Mouse (Mus musculus): Measurements from ENCODE around the gene Kif5a. TPM values are rescaled to one million over a fixed set of nuclear protein-coding genes. Genes with fewer than 3 reads are reported as not detected.

Kif5a gene
- total and polyA plus RNA-seq, 3 experiments, result 0.11 to 0.22 TPM; not detected in 1

DNA sequence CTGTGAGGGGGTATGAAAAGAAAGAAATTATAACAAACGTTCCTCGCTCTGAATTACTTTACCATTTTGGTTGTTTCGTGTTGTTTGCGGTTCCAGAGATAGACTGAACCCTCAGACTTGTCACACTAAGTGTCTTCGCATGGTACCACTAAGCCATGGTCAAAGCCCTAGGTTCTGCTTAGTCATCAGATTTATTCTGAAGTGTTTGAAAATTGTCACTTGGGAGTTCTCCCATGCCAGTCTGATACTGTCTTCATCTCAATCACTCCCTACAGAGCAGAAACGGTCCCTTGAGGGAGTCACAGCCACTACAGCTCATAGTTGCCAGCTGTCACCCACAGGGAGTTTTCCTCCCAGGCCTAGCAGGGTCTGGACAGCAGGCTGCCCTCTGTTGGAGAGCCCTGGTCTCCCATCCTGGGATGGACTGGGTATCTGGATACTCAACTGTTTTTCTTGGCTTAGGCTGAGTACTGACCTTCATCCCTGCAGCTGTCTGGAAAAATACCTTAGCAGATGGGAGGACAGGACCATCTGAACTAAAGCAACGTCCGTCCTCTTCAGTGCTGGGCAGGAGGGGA is 36.7 kb downstream of the Kif5a start:
- H3K36me3 ChIP-seq (replicated peaks), result no peaks in the 10 kb centered on the region
- H3K4me3 ChIP-seq (ENCODE audit: low read depth, low read length), result no peak overlapping the region
- H3K4me1 ChIP-seq (ENCODE audit: insufficient read depth, low read depth, low read length), result peaks cover 63% of the 10 kb centered on the region
- H3K27me3 ChIP-seq (ENCODE audit: insufficient read depth, low read length), result peaks cover 8% of the 10 kb centered on the region
- H3K9me3 ChIP-seq (replicated peaks), result no peaks in the 10 kb centered on the region
- no peak for ATAC-seq (ENCODE audit: extremely low read depth, insufficient number of reproducible peaks, low FRiP score, poor library complexity, severe bottlenecking)
- no peak for TF ChIP-seq GATA2 (IDR thresholded peaks at IDR 0.05; ENCODE audit: borderline replicate concordance, low read depth, low read length)
- TF ChIP-seq TAL1 (conservative IDR thresholded peaks at IDR 0.05; ENCODE audit: low read depth, low read length), result no peak
- TF ChIP-seq POLR2AphosphoS5 (IDR thresholded peaks at IDR 0.05; ENCODE audit: insufficient replicate concordance, low read depth, low read length), result no peak
- TF ChIP-seq CTCF (IDR thresholded peaks at IDR 0.05; ENCODE audit: low read depth, low read length), result no peak
- TF ChIP-seq GATA1 (IDR thresholded peaks at IDR 0.05; ENCODE audit: borderline replicate concordance, low read length), result no peak
- DNase-seq (ENCODE audit: low spot score), result no peak

DNA sequence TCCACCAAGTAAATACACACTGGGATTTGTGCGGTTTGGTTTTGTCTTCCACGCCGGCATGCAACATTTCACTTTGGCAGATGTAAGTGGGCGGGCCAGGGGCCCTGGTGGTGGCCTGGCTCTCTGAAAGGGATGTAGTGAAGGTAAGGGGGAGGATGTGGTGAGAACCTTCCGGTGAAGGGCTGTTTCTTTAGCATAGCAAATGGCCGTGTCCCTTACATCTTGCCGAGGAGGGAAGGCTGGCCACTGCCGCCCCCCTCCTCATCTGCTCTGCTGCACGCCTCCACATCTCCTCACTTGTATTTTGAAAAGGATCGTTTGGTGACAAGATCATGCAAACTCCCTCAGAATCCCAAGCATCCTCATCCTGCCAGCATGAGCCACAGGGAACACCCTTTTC is 37.4 kb downstream of the Kif5a start:
- peaks cover 57% of the 10 kb centered on the region for H3K4me1 ChIP-seq (ENCODE audit: insufficient read depth, low read depth, low read length)
- no peak for ATAC-seq (ENCODE audit: extremely low read depth, insufficient number of reproducible peaks, low FRiP score, poor library complexity, severe bottlenecking)
- DNase-seq (ENCODE audit: low spot score), result no peak
- peaks cover 1% of the 10 kb centered on the region; the same call in 1 of the 2 replicates for H3K27me3 ChIP-seq (ENCODE audit: insufficient read depth, low read length)
- TF ChIP-seq GATA2 (IDR thresholded peaks at IDR 0.05; ENCODE audit: borderline replicate concordance, low read depth, low read length), result no peak
- TF ChIP-seq GATA1 (IDR thresholded peaks at IDR 0.05; ENCODE audit: borderline replicate concordance, low read length), result no peak
- no peak for TF ChIP-seq POLR2AphosphoS5 (IDR thresholded peaks at IDR 0.05; ENCODE audit: insufficient replicate concordance, low read depth, low read length)
- no peak for TF ChIP-seq CTCF (IDR thresholded peaks at IDR 0.05; ENCODE audit: low read depth, low read length)
- no peak for TF ChIP-seq TAL1 (conservative IDR thresholded peaks at IDR 0.05; ENCODE audit: low read depth, low read length)
- H3K9me3 ChIP-seq (replicated peaks), result no peaks in the 10 kb centered on the region
- H3K4me3 ChIP-seq (ENCODE audit: low read depth, low read length), result no peak overlapping the region
- no peaks in the 10 kb centered on the region for H3K36me3 ChIP-seq (replicated peaks)

DNA sequence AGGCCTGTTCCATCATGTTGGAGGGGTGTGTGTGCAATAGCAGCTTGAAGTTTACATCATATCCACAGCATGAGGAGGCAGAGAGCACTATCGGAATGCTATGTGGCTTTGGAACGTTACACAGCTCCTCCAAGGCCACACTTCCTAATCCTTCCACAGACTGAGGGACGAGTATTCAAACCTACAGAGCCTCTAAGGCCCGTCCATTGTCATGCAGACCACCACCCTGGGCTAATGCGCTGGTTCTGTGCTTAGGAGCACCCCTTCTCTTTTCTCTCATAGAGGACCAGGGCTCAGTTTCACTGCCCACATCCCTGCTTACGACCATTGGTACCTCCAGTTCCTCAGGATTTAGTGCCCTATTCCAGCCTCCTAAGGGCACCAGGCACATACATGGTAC is 37.9 kb downstream of the Kif5a start:
- DNase-seq (ENCODE audit: low spot score), result no peak
- Histone ChIP-seq H3K36me3 (replicated peaks) (no peaks in the 10 kb centered on the region), H3K9me3 (replicated peaks) (0 out of 2 replicates have a peak, but pooled peaks cover 2% of the 10 kb centered on the region), H3K4me3 (ENCODE audit: low read depth, low read length) (no peak overlapping the region), H3K27me3 (ENCODE audit: insufficient read depth, low read length) (no peaks in the 10 kb centered on the region), H3K4me1 (ENCODE audit: insufficient read depth, low read depth, low read length) (peaks cover 51% of the 10 kb centered on the region)
- no peak for TF ChIP-seq POLR2AphosphoS5 (IDR thresholded peaks at IDR 0.05; ENCODE audit: insufficient replicate concordance, low read depth, low read length)
- TF ChIP-seq TAL1 (conservative IDR thresholded peaks at IDR 0.05; ENCODE audit: low read depth, low read length), result no peak
- no peak for TF ChIP-seq GATA1 (IDR thresholded peaks at IDR 0.05; ENCODE audit: borderline replicate concordance, low read length)
- no peak for TF ChIP-seq GATA2 (IDR thresholded peaks at IDR 0.05; ENCODE audit: borderline replicate concordance, low read depth, low read length)
- no peak for TF ChIP-seq CTCF (IDR thresholded peaks at IDR 0.05; ENCODE audit: low read depth, low read length)
- no peak for ATAC-seq (ENCODE audit: extremely low read depth, insufficient number of reproducible peaks, low FRiP score, poor library complexity, severe bottlenecking)

DNA sequence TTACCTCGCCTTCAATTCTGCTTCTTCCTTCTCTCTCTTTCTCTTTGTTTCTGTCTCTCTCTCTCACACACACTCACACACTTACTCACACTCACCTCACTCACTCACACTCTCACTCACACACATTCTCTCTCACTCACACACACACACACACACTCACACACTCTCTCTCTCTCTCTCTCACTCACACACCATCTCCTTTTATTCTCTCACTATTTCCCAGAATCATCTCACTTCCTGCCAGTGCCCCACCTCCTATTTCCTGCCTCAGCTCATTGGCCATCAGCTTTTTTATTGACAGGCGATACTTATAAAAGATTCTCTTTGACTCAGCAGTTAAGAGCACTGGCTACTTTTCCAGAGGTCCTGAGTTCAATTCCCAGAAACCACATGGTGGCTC is 44.8 kb downstream of the Kif5a start:
- no peak overlapping the region for H3K4me3 ChIP-seq (ENCODE audit: low read depth, low read length)
- no peak for ATAC-seq (ENCODE audit: extremely low read depth, insufficient number of reproducible peaks, low FRiP score, poor library complexity, severe bottlenecking)
- TF ChIP-seq TAL1 (conservative IDR thresholded peaks at IDR 0.05; ENCODE audit: low read depth, low read length), result no peak
- no peak for TF ChIP-seq GATA2 (IDR thresholded peaks at IDR 0.05; ENCODE audit: borderline replicate concordance, low read depth, low read length)
- TF ChIP-seq GATA1 (IDR thresholded peaks at IDR 0.05; ENCODE audit: borderline replicate concordance, low read length), result no peak
- TF ChIP-seq POLR2AphosphoS5 (IDR thresholded peaks at IDR 0.05; ENCODE audit: insufficient replicate concordance, low read depth, low read length), result no peak
- TF ChIP-seq CTCF (IDR thresholded peaks at IDR 0.05; ENCODE audit: low read depth, low read length), result no peak
- 0 out of 2 replicates have a peak, but pooled peaks cover 2% of the 10 kb centered on the region for H3K9me3 ChIP-seq (replicated peaks)
- no peak for DNase-seq (ENCODE audit: low spot score)
- peaks cover 29% of the 10 kb centered on the region for H3K4me1 ChIP-seq (ENCODE audit: insufficient read depth, low read depth, low read length)
- H3K36me3 ChIP-seq (replicated peaks), result no peaks in the 10 kb centered on the region
- no peaks in the 10 kb centered on the region for H3K27me3 ChIP-seq (ENCODE audit: insufficient read depth, low read length)

DNA sequence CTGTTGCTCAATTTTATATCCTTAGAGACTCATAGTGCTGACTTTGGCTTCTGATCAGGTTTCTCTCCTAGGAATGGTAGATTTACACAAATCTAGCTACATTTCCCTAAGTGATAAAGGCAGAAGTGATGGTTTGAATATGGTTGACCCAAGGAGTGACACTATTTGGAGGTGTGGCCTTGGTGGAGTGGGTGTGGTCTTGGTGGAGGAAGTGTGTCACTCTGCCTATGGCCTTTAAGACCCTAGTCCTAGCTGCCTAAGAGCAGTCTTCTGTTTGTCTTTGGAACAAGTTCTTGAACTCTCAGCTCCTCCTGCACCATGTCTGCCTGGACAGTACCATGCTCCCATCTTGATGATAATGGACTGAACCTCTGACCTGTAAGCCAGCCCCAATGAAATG is 46.0 kb downstream of the Kif5a start:
- Histone ChIP-seq H3K4me3 (ENCODE audit: low read depth, low read length) (no peak overlapping the region), H3K36me3 (replicated peaks) (no peaks in the 10 kb centered on the region), H3K27me3 (ENCODE audit: insufficient read depth, low read length) (no peaks in the 10 kb centered on the region), H3K9me3 (replicated peaks) (0 out of 2 replicates have a peak, but pooled peaks cover 2% of the 10 kb centered on the region), H3K4me1 (ENCODE audit: insufficient read depth, low read depth, low read length) (peaks cover 29% of the 10 kb centered on the region)
- no peak for ATAC-seq (ENCODE audit: extremely low read depth, insufficient number of reproducible peaks, low FRiP score, poor library complexity, severe bottlenecking)
- no peak for DNase-seq (ENCODE audit: low spot score)
- TF ChIP-seq POLR2AphosphoS5 (IDR thresholded peaks at IDR 0.05; ENCODE audit: insufficient replicate concordance, low read depth, low read length) (no peak), CTCF (IDR thresholded peaks at IDR 0.05; ENCODE audit: low read depth, low read length) (no peak), GATA2 (IDR thresholded peaks at IDR 0.05; ENCODE audit: borderline replicate concordance, low read depth, low read length) (no peak), GATA1 (IDR thresholded peaks at IDR 0.05; ENCODE audit: borderline replicate concordance, low read length) (no peak), TAL1 (conservative IDR thresholded peaks at IDR 0.05; ENCODE audit: low read depth, low read length) (no peak)

DNA sequence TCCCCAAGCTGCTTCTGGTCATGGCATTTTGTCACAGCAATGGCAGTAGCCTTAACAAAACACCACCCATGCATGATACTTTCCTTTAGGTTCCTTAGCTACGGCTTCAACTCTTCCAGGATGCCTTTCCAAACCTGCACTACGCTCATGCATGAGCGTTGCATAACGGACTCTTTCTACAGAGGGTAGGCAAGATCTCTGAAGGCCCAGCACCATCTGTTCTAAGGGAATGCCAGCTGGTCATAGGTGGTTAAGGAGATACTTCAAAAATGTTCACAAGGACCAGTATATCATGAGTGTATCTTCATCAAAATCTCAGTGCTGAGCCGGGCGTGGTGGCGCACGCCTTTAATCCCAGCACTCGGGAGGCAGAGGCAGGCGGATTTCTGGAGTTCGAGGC is 46.7 kb downstream of the Kif5a start:
- Histone ChIP-seq H3K9me3 (replicated peaks) (0 out of 2 replicates have a peak, but pooled peaks cover 2% of the 10 kb centered on the region), H3K4me1 (ENCODE audit: insufficient read depth, low read depth, low read length) (peaks cover 33% of the 10 kb centered on the region), H3K36me3 (replicated peaks) (no peaks in the 10 kb centered on the region), H3K4me3 (ENCODE audit: low read depth, low read length) (no peak overlapping the region), H3K27me3 (ENCODE audit: insufficient read depth, low read length) (no peaks in the 10 kb centered on the region)
- TF ChIP-seq TAL1 (conservative IDR thresholded peaks at IDR 0.05; ENCODE audit: low read depth, low read length) (no peak), POLR2AphosphoS5 (IDR thresholded peaks at IDR 0.05; ENCODE audit: insufficient replicate concordance, low read depth, low read length) (no peak), GATA1 (IDR thresholded peaks at IDR 0.05; ENCODE audit: borderline replicate concordance, low read length) (no peak), CTCF (IDR thresholded peaks at IDR 0.05; ENCODE audit: low read depth, low read length) (no peak), GATA2 (IDR thresholded peaks at IDR 0.05; ENCODE audit: borderline replicate concordance, low read depth, low read length) (no peak)
- DNase-seq (ENCODE audit: low spot score) (no peak), ATAC-seq (ENCODE audit: extremely low read depth, insufficient number of reproducible peaks, low FRiP score, poor library complexity, severe bottlenecking) (no peak)
